Comparison of ENCODE assay signal across 17 mouse cellular contexts in the genomic region with DNA sequence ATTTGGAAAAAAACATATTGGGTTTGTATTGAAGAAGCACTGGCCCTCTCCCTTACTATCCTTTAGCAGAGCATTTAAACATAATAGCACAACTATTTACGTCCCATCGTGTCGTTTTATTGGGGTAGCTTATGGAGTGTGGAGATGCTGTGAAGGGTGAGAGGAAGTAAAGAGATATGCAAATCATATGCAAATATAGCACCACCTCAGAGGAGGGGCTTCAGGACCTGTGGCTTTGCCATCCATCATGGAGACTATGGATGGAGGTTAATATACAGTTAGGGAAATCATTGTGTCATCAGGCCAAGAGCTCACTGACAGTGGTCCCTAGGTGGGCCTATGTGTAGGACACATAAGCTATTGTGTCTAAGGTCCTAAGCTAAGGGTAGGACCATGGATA.
DNase-seq lines count a peak whose midpoint lies in the region; ATAC-seq and TF ChIP-seq lines count a peak whose summit lies in the region.
"Had no signal": no experiment of that assay in that cellular context is flagged by ENCODE, and none has a peak within 500 bp of the region (broad histone marks: within the 10 kb centered on the region; RNA-seq: fewer than 3 reads in every experiment).

No protein-coding gene starts in this region.

- TF ChIP-seq CTCF in layer of hippocampus, adult 2 months (conservative IDR thresholded peaks at IDR 0.05), result no peak

- H3K27me3 ChIP-seq in neural tube, embryonic 13.5 days, result peaks cover 5% of the 10 kb centered on the region
- H3K27me3 ChIP-seq in hindbrain, embryonic 11.5 days (ENCODE audit: control insufficient read depth, insufficient read depth, low read length), result no peaks in the 10 kb centered on the region

- ATAC-seq in neural tube, embryonic 13.5 days (ENCODE audit: low read depth), result no peak
- peak; percentile 45; the same call in 1 of the 2 replicates for ATAC-seq in hindbrain, embryonic 11.5 days (ENCODE audit: low FRiP score)

- no peak overlapping the region for H3K4me2 ChIP-seq in neural tube, embryonic 13.5 days
- H3K4me2 ChIP-seq in hindbrain, embryonic 11.5 days (replicated peaks; ENCODE audit: low read depth, low read length), result no peak overlapping the region
- H3K4me2 ChIP-seq: heart, embryonic 13.5 days had no signal

- DNase-seq in layer of hippocampus, adult 2 months (ENCODE audit: low spot score in 2 of 2), result no peak
- no peak for DNase-seq in layer of hippocampus, adult 9-11 months
- no peak for DNase-seq in neural tube, embryonic 10.5 days (ENCODE audit: extremely low spot score, low spot score)
- no peak for DNase-seq in hindbrain, embryonic 11.5 days (ENCODE audit: low spot score)
- DNase-seq in embryo, embryonic 10 days (ENCODE audit: low spot score), result no peak
- DNase-seq in left cerebral cortex, adult 11 months (ENCODE audit: low spot score), result no peak
- DNase-seq: adrenal gland, postnatal 36 days; gastrocnemius, postnatal 36 days; heart, adult 2 months; heart, postnatal 14 days; kidney, adult 11 months; kidney, postnatal 4 days; lung, postnatal 4 days; right cerebral cortex, postnatal 14 days had no signal

- H3K4me1 ChIP-seq in neural tube, embryonic 13.5 days (replicated peaks), result peaks cover 49% of the 10 kb centered on the region
- no peaks in the 10 kb centered on the region for H3K4me1 ChIP-seq in hindbrain, embryonic 11.5 days (replicated peaks; ENCODE audit: control insufficient read depth, insufficient read depth, low read length)
- H3K4me1 ChIP-seq: heart, embryonic 13.5 days had no signal

- 42% methylated on average over 3 of the region's 3 CpGs for WGBS in neural tube, embryonic 13.5 days
- 81% methylated on average over 3 of the region's 3 CpGs for WGBS in hindbrain, embryonic 11.5 days

- no peak overlapping the region for H3K9ac ChIP-seq in neural tube, embryonic 13.5 days
- H3K9ac ChIP-seq in hindbrain, embryonic 11.5 days (ENCODE audit: low read depth, low read length), result no peak overlapping the region
- H3K9ac ChIP-seq: heart, embryonic 13.5 days had no signal

- H3K4me3 ChIP-seq in layer of hippocampus, adult 2 months, result no peak overlapping the region
- no peak overlapping the region for H3K4me3 ChIP-seq in neural tube, embryonic 13.5 days
- H3K4me3 ChIP-seq in hindbrain, embryonic 11.5 days (ENCODE audit: low read depth, low read length), result no peak overlapping the region
- H3K4me3 ChIP-seq: heart, adult 2 months; heart, embryonic 13.5 days had no signal

- peak overlapping the region; percentile 75 for H3K27ac ChIP-seq in layer of hippocampus, adult 2 months
- peak overlapping the region; percentile 28; the same call in 1 of the 2 replicates for H3K27ac ChIP-seq in neural tube, embryonic 13.5 days (replicated peaks)
- H3K27ac ChIP-seq in hindbrain, embryonic 11.5 days (ENCODE audit: low read depth, low read length), result peak overlapping the region; percentile 56; the same call in 1 of the 2 replicates
- H3K27ac ChIP-seq: heart, adult 2 months; heart, embryonic 13.5 days; stomach, postnatal 0 days had no signal

- no peaks in the 10 kb centered on the region for H3K36me3 ChIP-seq in neural tube, embryonic 13.5 days
- H3K36me3 ChIP-seq in hindbrain, embryonic 11.5 days (ENCODE audit: control insufficient read depth, insufficient read depth, low read length), result no peaks in the 10 kb centered on the region
- H3K36me3 ChIP-seq: heart, embryonic 13.5 days had no signal

- H3K9me3 ChIP-seq in neural tube, embryonic 13.5 days, result no peaks in the 10 kb centered on the region
- H3K9me3 ChIP-seq in hindbrain, embryonic 11.5 days (ENCODE audit: control insufficient read depth, low read length), result no peaks in the 10 kb centered on the region
